Mouse (Mus musculus) common myeloid progenitor, adult 5-6 weeks (primary cell): ENCODE measurements around the gene Stoml3. TPM values are rescaled to one million over a fixed set of nuclear protein-coding genes. Genes with fewer than 3 reads are reported as not detected.

Experiments used
- ATAC-seq: replicated peaks from 2 replicates; pipeline ENCODE4 v1.8.0; 2016; ENCODE audit warnings: low read depth, mild to moderate bottlenecking, moderate TSS enrichment, inconsistent platforms; ENCODE audit not compliant: poor library complexity, severe bottlenecking
- total RNA-seq: library from RNA; stranded (forward); fragments of 200-1000, 187-1606 nt; gene quantifications from 2 replicates; pipeline ENCODE4 v1.2.3, GENCODE M21; 2017

Stoml3 gene
- total RNA-seq, 1 experiment from 2014 or later, result not detected

DNA sequence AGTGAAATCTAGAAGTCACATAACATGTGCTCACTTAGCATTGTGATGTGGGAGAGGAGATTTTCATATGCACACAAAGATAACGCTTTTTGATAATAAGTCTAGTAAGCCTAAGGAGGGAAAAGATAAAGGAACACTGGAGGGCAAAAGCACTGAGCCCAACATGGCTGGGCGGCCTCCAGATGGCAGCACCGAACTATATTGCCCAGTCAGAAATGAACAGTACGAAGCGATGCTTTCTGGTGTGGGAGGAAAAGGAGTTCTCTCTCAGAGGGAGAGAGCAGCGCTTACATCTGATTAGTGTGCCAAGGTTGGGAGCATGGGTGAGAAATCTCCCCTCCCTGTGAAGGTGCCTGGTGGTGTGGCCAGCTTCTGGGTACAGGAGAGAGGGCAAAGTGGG lies 12.6 kb upstream of the Stoml3 start:
- ATAC-seq, result peak; percentile 72

DNA sequence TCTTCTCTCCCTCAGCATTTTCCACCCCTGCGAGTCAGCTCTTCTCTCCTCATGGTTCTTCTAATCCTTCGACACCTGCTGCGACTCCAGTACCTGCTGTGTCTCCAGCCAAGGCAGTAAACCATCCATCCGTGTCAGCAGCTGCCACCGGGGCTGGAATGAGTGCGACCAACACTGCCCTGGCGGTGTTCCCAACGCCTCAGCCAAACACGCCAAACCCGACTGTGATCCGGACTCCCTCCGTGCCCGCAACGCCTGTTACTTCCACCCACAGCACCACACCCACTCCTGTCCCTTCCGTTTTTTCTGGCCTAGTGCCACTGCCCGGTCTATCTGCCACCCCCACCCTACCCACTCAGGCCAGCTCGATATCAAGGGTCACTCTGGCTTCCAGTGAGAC lies 11.0 kb upstream of the Stoml3 start:
- no peak for ATAC-seq

DNA sequence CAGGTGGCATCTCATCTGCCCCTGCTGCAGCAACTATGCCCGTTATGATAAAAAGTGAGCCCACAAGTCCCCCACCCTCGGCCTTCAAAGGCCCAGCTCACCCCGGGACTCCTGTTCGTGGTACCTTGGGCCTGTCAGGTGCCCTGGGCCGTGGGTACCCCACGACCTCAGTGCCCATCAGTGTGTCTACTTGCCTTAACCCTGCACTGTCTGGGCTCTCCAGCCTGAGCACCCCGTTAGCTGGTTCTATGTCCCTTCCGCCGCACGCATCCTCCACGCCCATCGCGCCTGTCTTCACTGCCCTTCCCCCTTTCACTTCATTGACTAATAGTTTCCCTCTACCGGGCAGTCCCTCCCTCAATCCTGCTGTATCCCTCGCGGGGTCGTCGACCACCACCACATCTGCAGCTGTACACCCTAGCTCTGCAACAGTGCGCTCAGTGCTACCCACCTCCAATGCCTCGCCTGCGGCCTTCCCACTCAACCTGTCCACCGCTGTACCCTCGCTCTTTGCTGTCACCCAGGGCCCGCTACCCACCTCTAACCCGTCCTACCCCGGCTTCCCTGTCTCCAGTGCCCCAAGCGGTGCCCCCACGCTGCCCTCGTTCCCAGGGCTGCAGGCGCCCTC lies 9.9 kb upstream of the Stoml3 start:
- ATAC-seq, result no peak

DNA sequence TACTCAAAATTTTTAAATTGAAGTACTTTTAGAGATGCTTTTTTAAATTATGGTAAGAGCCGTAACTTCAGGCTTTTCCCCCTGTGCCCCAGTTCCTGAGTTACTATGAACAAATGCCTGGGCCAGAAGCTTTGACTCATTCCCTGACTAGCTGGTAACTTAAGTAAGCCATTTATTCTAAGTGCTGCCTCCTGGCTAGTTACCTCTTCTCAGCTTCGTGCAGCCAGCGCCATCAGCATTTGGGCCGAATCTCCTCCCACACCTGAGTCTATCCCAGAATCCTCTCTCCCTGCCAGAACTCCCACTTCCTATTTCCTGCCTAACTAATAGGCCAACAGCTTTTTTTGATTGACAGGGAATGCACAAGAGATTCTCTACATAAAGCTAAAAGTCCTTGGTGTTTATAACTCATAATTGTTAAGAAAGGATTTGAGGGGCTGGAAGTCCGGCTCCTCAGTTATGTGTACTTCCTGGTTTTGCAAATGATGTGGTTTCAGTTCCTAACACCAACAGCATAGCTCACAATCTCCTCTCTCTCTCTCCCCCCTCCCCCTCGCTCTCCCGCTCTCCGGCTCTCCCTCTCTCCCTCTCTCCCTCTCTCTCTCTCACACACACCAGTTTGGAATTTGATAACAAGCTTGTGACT lies 4.9 kb upstream of the Stoml3 start:
- ATAC-seq, result peak; percentile 72

DNA sequence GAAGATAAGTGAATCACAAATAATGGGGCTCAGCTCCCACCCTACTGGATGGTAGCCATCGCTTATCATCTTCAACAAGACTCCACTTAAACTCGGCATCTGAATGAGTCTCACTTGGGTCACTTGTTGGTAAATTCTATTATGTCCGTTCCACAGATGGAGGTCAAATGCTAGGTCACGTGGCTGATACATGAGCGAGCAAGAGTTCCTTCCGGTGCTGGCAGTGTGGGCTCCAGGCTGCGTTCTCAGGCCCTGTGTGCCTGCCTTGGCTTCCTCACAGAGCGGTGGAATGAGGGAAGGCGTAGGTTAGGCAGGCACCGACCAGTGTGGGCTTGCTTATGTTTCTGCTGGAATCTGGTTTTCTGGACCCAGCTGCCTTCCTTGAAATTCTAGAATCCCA lies 1.9 kb upstream of the Stoml3 start:
- no peak for ATAC-seq

DNA sequence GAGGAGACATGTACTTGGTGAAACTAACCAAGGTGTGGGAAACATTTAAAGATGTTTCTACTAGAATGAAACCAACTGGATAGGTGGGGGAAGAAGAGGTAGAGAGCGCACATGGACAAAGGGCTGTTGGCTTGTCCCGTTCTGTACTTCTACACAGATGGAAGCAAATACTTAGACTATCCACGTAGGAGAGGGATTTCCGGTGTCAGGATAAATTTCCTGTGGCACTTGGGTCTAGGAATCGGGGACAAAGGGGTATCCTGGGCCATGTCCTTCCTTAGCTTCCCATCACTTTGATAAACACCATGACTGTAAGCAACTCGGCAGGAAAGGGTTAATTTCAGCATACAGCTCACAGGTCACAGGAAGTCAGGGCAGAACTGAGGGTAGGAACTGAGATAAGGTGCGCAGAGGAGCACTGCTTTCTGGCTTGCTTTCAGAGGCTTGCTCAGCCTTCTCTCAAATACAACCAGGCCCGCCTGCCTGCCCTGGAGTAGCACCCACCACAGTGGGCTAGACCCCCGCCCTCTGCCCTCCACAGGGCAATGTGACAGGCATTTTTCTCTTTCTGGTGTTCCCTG lies 1.4 kb upstream of the Stoml3 start:
- peak; percentile 55 for ATAC-seq

DNA sequence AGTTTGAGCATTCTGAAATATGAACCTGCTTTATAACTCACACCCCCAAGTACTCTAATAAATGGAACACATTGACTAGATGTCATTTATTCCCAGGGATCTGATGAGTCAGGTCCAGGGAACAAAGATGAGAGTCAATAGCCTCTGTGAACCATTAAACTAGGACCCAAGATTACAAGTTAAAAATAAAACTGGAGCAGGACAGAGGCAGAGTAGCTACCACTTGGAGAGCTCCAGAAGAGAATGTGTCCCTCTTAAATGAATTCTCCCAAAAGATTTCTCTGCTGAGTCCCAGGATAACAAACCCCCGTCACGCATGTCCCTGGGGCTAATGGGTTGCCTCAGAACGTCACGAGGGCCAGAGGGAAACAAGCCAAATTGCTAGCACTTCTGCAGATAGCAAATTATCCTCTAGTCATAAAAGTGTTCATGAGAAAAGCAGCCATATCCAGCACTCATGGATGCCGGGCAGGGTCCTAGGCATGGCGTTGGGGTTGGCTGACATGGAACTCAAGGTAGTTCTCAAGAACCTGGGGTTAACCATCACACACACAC lies 10.0 kb downstream of the Stoml3 start:
- no peak for ATAC-seq

DNA sequence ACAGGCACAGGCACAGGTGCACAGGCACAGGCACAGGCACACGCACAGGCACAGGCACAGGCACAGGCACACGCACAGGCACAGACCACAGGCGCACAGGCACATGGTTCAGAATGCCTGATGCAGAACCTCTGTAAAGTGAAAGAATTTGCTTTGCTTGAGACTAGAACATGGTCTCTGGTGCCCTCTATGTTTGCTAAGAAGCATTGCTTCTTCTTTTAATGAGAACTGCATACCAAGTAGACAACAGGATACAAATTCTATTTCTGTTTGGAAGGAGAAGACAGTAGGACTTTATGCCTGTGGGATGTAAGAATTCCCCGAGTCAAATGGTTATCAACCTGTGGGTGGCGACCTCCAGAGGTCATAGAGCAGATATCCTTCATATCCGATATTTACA lies 14.0 kb downstream of the Stoml3 start:
- ATAC-seq, result peak; percentile 85

DNA sequence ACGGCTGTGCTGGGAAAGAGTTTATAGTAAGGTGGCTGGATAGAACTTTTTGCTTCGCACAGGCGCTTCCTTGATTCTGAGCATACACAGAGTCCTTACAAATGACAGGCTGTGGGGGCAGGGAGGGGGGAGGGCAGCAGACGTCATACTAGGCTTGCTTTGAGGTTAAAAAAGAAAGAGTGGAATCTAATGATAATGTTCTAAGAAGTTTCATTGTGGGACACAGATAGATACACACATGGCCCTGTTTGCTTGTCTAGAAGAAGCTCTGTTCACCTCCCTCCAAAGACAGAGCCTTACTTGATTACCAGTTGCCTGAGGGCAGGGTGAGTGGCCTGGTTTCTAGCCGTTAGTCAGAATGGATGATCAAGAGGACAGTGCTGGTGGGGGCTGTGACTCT lies 24.6 kb downstream of the Stoml3 start:
- peak; percentile 66 for ATAC-seq

DNA sequence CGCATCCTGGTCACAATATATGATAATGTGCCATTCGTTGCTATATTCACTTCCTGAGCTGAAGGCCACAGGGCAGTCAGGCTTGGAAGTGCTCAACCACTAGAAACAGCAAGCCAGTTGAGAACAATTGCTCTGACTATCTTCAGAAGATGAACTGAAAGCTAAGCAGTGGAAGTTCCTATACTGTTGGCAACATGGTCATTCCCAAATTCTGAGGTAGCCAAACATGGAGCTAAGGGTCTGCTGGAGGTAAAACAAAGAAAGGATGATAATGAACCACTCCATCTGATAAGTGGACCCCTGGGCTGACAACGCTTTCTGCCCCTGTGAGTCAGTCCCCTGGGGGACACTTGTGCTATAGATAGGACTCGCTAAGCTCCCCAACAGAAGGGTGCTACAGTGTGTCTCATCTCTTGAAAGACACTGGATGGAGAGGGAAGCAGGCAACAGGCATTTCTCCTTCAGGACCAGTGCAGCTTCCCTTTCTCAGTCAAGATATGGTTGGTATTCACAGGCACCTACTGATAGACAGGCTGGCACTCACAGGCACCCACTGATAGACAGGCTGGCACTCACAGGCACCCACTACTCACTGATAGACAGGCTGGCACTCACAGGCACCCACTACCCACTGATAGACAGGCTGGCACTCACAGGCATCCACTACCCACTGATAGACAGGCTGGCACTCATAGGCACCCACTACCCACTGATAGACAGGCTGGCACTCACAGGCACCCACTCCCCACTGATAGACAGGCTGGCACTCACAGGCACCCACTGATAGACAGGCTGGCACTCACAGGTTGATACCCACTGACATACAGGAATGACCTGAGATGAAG lies 26.0 kb downstream of the Stoml3 start:
- ATAC-seq, result no peak

DNA sequence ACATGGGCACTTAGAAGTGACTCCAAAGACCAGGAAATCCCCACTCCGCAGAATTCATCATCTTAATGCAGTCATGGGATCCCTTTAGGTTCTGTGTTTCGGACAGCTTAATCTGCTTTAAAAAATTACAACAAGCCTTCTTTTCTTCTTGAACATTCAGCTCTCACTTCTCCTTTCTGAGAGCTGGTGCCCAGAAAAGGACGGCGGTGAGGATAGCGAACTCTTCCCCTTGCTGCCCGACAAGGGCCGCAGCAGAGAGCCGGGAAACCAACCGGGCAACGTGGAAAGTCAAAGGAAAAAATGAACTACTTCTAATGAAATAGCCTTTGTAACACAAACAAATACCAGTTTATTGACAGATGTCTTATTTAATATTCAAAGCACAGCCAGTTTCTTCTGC lies 34.3 kb downstream of the Stoml3 start:
- no peak for ATAC-seq

DNA sequence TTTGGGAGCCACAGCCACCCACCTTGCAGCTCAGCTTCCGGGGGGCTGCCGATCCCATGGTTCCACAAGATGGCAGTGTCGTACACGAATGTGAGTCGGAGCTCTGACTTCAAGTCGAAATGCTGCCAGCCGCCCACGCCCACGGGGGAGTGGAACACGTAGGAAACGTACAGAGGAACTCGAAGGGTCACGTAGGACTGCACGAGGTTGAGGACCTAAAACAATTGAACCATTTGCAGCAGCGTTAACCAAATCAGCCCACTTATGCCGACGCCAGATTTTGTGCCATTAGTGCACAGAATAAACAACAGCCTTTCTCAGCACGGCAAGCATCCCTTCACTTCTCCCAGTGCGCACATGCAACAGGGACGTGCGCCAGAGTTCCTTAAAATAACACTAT lies 37.3 kb downstream of the Stoml3 start:
- ATAC-seq, result peak; percentile 68

DNA sequence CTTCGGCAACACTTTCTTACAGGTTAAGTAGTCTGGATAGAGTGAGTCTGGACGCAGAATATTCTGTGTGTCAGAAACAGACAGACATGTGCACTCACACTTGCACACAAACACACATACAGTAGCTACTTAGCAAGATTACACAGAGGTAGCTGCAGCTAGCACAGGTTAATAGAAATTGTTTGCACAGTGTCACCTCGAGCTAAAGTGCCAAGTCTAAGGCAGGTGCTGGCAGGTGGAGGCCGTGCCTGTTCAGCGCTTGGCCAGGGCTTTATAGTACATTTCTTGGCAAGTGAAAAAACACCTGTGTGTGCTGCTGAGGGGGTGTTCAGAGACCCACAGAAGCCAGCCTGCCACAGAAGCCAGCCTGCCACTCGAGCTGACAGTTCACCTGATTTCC lies 41.9 kb downstream of the Stoml3 start:
- ATAC-seq, result no peak

DNA sequence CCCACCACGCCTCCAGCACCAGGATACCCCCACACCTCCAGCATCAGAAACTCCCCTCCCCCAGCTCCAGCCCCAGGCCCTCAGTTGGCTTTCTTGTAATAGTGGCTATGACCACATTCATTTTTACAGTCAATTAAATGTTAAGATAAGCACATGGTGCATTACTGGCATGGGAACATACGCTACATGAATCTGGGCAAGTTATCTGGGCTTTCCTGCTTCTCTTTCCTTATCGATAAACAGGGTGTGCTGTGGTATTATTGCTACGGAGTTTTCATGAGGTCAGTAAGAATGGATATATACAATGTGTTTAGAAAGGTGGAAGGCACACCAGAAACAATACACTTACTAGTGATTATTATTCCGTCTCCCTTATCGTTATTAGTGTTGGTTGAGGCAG lies 43.6 kb downstream of the Stoml3 start:
- ATAC-seq, result no peak

DNA sequence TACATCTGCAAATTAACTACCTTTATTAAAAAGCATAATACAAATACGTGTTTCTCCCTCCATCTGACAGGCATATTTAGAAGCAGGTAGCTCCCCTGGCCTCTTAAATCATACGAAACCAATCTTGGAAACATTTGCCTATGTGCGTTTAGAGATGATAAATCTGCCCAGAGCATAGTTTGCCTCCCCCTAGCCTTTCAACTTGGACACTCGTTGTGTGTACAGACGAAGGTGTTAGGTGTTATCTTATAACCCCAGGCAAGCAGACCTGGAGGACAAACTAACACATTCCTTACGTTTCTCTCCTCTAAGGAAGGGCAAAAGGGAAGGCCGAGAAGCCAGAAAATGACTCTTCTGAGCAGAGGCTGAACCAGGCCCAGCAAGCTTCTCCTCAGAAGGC lies 64.2 kb downstream of the Stoml3 start:
- ATAC-seq, result no peak

DNA sequence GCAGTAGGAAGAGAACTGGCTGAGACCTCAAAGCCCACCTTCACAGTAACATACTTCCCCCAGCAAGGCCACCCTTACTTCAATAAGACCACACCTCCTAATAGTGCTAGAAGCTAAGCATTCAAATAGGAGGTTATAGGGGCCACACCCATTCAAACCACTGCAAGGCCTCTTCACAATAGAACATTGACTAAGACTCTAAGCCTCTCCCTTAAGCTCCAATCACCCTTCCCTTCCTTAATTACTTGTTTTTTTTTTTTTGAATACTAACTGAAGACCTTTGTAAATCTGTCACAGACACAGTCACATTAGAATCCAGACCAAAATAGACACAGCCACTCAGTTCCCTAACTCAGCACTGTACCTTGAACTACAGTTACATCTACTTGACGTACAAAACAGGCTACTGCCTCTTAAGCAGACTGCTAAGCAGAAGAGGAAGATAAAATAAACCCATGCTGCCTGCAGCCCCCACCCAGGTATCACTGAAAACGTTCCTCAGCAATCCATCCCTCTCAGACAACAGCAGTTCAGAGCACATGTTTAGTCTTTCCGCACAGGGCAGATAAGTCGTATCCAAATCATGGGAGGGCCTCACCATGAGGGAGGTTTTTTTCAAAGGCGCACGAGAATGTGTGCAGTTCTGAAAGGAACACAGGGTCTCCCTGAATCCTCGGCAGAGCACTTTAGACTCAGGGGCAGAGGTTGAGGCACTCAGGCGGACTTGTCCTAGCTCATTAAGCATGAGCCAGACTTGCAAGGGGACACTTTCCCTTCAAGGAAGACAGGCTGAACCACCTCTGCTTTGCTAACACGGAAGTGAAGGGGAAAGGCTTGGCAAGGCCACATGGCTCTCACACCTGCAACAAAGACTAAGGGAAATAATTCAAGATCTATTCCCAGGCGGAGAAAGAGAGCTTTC lies 66.8 kb downstream of the Stoml3 start:
- no peak for ATAC-seq

DNA sequence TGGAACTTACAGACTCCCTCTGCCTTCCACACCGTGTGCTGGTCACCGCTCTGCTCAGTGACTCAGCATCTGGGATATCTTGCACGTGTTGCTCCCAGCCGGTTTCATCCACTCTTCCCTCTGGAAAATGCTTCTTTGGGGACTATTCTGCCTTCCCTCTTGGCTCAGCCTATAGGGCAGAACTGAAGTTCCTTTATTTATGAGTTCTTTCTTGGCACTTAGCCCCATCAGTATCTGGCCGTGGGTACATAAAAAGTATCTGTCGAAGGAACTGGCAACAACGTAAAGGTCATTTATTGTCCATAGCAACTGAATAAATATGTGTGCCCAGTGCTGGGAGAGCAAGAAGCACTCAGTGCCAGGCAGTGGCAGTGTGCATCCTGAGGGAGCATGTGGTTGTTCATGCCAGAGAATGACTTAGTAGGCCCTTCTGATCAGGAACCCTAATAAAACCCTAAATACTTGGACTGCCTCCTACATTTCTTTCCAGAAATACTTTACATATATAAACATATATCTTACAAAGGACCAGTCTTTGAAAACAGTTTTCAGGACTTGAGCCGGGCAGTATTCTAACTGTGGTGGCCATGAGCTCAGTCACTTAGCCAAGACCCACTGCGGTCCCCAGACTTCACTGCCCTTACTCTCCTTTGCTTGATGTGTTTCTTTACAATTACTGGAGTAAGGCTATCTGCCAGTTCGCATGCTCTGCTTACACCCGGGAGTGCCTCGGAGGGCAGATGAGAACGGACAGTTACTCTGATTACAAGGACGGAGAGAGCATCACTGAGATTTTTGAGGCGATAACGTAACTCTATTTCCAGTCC lies 69.1 kb downstream of the Stoml3 start:
- no peak for ATAC-seq
